Mouse (Mus musculus): Measurements from ENCODE around the gene Ccdc126.

Gene Ccdc126

DNA sequence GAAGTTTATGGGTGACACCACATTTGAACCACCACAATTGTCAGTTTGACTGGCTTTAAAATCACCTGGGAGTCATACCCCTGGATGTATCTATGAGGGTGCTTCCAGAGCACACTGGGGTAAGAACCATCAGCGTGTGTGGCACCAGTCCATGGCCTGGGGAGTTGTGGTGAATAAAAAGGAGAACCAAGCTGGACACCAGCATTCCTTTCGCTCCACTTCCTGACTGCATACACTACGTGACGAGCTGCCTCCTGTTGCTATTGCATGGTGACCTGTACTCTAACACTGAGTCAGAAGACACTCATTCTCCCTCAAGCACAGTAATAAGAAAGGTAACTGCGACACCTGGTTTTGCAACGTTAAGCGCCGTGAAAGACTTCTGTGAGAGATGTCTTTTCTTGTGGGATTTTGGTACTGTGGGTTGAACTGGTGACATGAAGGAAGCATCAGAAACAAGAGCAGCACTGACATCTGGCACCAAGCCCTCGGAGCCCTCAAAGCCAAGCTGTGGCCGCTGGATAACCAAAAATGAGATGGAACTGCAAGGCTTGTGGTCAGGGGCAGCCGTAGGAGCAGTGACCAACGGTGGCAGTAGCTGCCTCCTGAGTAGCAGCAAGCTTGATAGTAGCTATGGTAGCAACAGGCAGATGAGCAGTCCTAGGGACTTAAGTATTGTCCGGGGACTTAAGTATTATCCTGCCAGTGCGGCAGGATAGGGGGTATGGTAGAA is 24.8 kb downstream of the Ccdc126 start:
- DNase-seq (ENCODE audit: low read depth in 1 of 2, low spot score in 2 of 2) = no peak

GRCm38 (mm10) chr6:49349826-49350225 is 30.8 kb downstream of the Ccdc126 start:
- peak; percentile 17 to 35 for DNase-seq (ENCODE audit: low read depth in 1 of 2, low spot score in 2 of 2)

DNA sequence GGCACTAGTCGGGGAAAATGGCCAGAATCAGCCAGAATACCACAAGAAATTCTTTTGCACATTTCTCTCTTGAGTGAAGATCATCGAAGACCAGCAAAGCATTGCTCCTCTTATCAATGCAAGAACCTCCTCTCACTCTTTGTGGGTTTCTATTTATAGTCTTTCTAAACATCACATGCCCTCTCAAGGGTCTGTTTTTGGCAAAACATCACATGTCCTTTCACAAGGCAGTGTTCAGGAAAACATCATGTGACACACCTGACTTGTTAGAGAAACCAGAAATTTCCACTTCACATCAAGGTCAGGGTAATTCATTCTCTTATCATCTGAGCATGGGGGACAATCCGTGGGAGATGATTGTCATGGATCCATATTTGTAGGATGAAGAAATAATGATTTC is 35.5 kb downstream of the Ccdc126 start:
- no peak for DNase-seq (ENCODE audit: low read depth in 1 of 2, low spot score in 2 of 2)

DNA sequence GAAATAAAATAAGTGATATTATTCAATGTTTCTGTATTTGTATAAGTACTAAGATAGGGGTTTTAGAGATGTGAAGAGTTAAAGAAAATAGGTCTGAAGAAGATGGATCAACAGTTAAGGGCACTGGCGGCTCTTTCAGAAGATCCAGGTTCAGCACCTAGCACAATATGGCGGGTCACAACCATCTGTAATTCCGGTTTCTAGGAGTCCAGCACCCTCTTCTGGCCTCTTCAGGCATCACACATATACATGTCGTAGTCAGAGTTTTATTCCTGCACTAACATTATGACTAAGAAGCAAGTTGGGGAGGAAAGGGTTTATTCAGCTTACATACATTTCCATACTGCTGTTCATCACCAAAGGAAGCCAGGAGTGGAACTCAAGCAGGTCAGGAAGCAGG is 36.1 kb downstream of the Ccdc126 start:
- DNase-seq (ENCODE audit: low read depth in 1 of 2, low spot score in 2 of 2) = no peak

DNA sequence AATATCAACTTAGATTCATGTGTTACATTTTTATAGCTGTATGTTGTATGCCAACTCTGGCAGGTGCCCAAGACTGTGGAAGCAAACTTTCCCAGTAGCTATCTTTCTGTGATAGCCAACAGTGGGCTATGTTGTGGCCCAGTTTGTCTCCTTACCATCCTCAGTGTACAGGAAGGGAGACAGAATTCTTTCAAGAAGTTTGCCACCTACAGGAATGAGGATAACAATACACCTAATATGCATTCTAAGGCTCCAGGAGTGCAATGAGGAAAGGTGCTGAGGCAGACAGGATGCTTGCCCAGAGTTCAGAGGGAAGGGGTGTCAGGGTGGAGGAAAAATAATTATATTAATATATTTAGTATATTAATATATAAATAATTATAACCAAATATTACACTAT is 41.3 kb downstream of the Ccdc126 start:
- DNase-seq (ENCODE audit: low read depth in 1 of 2, low spot score in 2 of 2) = no peak

GRCm38 (mm10) chr6:49367159-49368054 is 48.3 kb downstream of the Ccdc126 start, which contains the start of gene Fam221a:
TSS of gene Fam221a (plus strand) at chr6:49367739.
- DNase-seq (ENCODE audit: low read depth in 1 of 2, low spot score in 2 of 2) = peak; percentile 28 to 53

GRCm38 (mm10) chr6:49368212-49368611 is 49.1 kb downstream of the Ccdc126 start:
- no peak for DNase-seq (ENCODE audit: low read depth in 1 of 2, low spot score in 2 of 2)

GRCm38 (mm10) chr6:49372705-49373104 is 53.6 kb downstream of the Ccdc126 start:
- DNase-seq (ENCODE audit: low read depth in 1 of 2, low spot score in 2 of 2) = no peak

DNA sequence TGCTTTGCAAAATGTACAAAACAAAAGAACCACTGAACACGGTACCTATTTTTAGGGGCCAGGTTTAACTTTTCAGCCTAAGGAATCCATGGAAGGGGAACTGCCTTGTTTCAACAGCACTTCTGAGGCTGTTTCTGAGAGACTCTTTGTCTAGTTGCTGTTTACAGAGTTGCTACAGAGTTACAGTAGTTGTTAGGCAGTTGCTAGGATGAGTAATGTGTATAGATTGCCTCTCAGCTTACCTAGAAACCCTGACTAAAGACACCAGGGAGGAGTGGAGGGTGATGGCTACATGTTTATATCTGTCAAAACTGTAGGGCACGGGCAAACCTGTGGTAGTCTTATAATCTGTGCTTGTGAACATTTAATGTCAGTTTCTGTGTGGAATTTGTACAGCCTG is 54.9 kb downstream of the Ccdc126 start:
- DNase-seq (ENCODE audit: low read depth in 1 of 2, low spot score in 2 of 2) = no peak

- no peak for DNase-seq (ENCODE audit: low read depth in 1 of 2, low spot score in 2 of 2)
These were observed 59.3 kb downstream of the Ccdc126 start for GRCm38 (mm10) chr6:49378328-49378727.
